Mouse (Mus musculus): ENCODE measurements around the gene Nom1.

Gene Nom1

GRCm38 (mm10) chr5:29470851-29471394 lies 36.5 kb downstream of the Nom1 start:
- in situ Hi-C loops (cut with MboI) = no loop called here

- in situ Hi-C loops (cut with MboI) = no loop called here
Observed at GRCm38 (mm10) chr5:29471396-29471795, 36.9 kb downstream of the Nom1 start.

- in situ Hi-C loops (cut with MboI) = no loop called here
Observed at GRCm38 (mm10) chr5:29471855-29472665, 37.6 kb downstream of the Nom1 start.

GRCm38 (mm10) chr5:29473551-29474245 lies 39.2 kb downstream of the Nom1 start:
- in situ Hi-C loops (cut with MboI) = no loop called here

- in situ Hi-C loops (cut with MboI) = no loop called here
Observed at GRCm38 (mm10) chr5:29474246-29474960, 39.9 kb downstream of the Nom1 start.

- in situ Hi-C loops (cut with MboI) = no loop called here
Observed at GRCm38 (mm10) chr5:29475041-29475440, 40.6 kb downstream of the Nom1 start.

- in situ Hi-C loops (cut with MboI) = no loop called here
Observed at GRCm38 (mm10) chr5:29475556-29475955, 41.1 kb downstream of the Nom1 start.

GRCm38 (mm10) chr5:29476021-29476420 lies 41.6 kb downstream of the Nom1 start:
- in situ Hi-C loops (cut with MboI) = no loop called here

- in situ Hi-C loops (cut with MboI) = no loop called here
Observed at GRCm38 (mm10) chr5:29477474-29478207, 43.2 kb downstream of the Nom1 start.

- in situ Hi-C loops (cut with MboI) = no loop called here
Observed at GRCm38 (mm10) chr5:29478208-29479197, 44.0 kb downstream of the Nom1 start, which contains the start of gene Mnx1. Mnx1 (minus strand) TSS chr5:29478470.

- in situ Hi-C loops (cut with MboI) = no loop called here
Observed at GRCm38 (mm10) chr5:29479198-29479593, 44.7 kb downstream of the Nom1 start.

- in situ Hi-C loops (cut with MboI) = no loop called here
Observed at GRCm38 (mm10) chr5:29483801-29484200, 49.3 kb downstream of the Nom1 start.

- in situ Hi-C loops (cut with MboI) = no loop called here
Observed at GRCm38 (mm10) chr5:29484965-29485940, 50.8 kb downstream of the Nom1 start.

- in situ Hi-C loops (cut with MboI) = no loop called here
Observed at GRCm38 (mm10) chr5:29485941-29486320, 51.5 kb downstream of the Nom1 start.

- in situ Hi-C loops (cut with MboI) = no loop called here
Observed at GRCm38 (mm10) chr5:29487321-29487720, 52.9 kb downstream of the Nom1 start.

- in situ Hi-C loops (cut with MboI) = no loop called here
Observed at GRCm38 (mm10) chr5:29507013-29507412, 72.5 kb downstream of the Nom1 start.

Data from mature B cell (primary cell).